Mouse (Mus musculus): Measurements from ENCODE around the gene Fabp6. TPM values are rescaled to one million over a fixed set of nuclear protein-coding genes. Genes with fewer than 3 reads are reported as not detected.

The Fabp6 gene
- polyA plus RNA-seq (2021): 0.27 TPM

DNA sequence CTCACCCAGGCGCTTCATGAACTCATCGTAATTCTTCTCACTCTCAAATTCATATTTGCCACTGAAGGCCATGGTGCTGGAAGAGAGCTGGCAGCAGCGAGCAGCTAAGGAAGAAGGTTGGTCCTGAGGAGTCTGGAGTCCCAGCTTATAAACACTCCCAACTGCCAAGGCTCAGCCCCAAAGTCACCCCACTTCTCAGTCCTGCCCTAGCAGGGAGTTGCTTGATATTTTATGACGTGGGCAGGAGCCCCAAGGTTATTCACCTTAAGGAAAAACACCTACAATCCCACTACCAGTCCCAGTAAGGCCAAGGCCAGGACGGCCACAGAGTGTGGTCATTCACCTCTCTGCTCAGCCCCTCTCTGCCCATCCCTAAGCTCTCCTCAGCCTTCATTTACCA lies at the start of gene Fabp6:
Gene Fabp6 (minus strand): TSS at position 101 of the 400 bp plus-strand sequence.
- ChIA-PET POLR2A (no interaction called here), CTCF (no interaction called here)
- in situ Hi-C loops (cut with MboI; ENCODE audit: low pct_unique_long_range_greater_than_20kb): no loop called here
- DNase-seq (ENCODE audit: low read depth, low spot score) (no peak), ATAC-seq (no peak)
- no peaks in the 10 kb centered on the region for H3K27me3 ChIP-seq
- no peak for TF ChIP-seq CTCF (IDR thresholded peaks at IDR 0.05)

DNA sequence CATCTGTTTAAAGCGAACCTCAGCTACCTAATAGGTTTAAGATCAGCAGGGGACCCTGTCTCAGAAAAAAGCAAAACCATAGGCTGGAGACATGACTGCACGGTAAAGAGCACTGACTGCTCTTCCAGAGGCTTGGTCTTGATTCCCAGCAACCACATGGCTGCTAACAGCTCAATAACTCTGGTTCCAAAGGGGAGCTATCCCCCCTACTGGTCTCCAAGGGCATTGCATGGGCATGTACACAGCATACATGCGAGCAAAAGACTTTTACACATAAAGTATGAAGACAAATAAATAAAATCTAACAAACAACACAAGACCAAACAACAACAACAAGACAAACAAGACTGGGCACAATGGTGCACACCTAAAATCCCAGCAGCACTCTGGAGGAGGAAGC lies 43.9 kb upstream of the Fabp6 start:
- in situ Hi-C loops (cut with MboI; ENCODE audit: low pct_unique_long_range_greater_than_20kb): no loop called here
- no peak for ATAC-seq
- no peaks in the 10 kb centered on the region for H3K27me3 ChIP-seq
- no peak for DNase-seq (ENCODE audit: low read depth, low spot score)
- CTCF ChIA-PET: no interaction called here
- TF ChIP-seq CTCF (IDR thresholded peaks at IDR 0.05): no peak
- POLR2A ChIA-PET: no interaction called here

DNA sequence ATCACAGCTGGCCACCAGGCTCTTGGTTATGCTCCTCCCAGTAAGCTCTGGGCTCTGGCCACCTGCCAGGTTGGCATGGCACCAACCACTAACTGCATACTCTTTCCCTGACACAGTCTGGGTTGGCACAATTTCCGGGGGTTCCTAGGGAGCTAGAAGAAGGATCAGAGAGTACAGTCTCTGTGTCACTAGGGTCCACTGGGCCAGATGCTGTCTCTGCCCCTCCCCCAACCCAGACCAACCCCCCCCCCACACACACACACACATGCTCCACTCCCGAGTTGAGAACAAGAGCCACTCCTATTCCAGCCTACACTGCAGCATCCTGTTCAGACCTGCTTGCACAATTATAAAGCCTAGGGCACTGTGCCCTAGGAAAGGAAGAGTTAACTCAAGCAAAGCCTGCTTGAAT lies 41.8 kb upstream of the Fabp6 start:
- TF ChIP-seq CTCF (IDR thresholded peaks at IDR 0.05): no peak
- in situ Hi-C loops (cut with MboI; ENCODE audit: low pct_unique_long_range_greater_than_20kb): no loop called here
- ChIA-PET CTCF (no interaction called here), POLR2A (interaction anchor here (1.1 kb wide), 1 partner anchor 39 kb away, joined by 3 read pairs; the partner anchor contains the start of gene Pwwp2a)
- peak; percentile 98 for ATAC-seq
- H3K27me3 ChIP-seq: no peaks in the 10 kb centered on the region
- DNase-seq (ENCODE audit: low read depth, low spot score): peak; percentile 96

DNA sequence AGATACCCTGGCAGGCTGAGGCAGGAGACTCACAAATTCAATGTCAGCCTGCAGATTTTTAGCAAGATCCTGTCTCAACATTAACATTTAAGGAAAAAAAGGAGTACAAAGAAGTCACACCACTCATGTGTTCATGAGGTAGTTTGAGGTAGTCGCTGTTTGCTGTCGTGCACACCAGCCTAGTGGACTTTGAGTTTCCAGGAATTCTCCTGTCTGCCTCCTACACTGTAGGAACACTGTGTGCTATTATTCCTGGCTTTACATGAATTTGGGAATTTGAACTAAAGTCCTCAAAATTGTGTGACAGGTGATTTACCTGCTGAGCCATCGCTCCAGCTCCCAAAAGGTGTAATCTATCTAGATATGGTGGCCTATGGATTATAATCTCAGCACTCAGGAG lies 37.1 kb upstream of the Fabp6 start:
- TF ChIP-seq CTCF (IDR thresholded peaks at IDR 0.05): no peak
- ChIA-PET POLR2A (no interaction called here), CTCF (no interaction called here)
- H3K27me3 ChIP-seq: no peaks in the 10 kb centered on the region
- in situ Hi-C loops (cut with MboI; ENCODE audit: low pct_unique_long_range_greater_than_20kb): no loop called here
- no peak for DNase-seq (ENCODE audit: low read depth, low spot score)
- no peak for ATAC-seq

DNA sequence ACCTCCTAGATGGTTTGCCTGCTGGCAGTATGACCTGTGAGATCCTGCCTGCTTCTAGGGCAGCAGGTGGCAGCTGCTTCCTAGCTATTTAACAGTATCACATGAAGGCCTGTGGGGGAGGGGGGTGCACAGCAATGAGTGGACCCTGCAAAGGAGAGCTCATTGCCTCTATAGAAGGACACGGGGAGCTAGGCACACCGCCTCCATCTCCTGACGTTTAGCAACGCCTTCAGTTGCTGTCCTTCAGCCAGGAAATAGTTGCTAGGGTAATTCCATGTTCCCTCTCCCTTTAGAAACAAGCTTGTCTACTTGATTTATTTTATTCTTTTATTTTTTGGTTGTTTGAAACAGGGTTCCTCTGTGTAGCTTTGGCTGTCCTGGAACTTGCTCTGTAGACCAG lies 35.4 kb upstream of the Fabp6 start:
- no peak for TF ChIP-seq CTCF (IDR thresholded peaks at IDR 0.05)
- no peaks in the 10 kb centered on the region for H3K27me3 ChIP-seq
- no peak for ATAC-seq
- ChIA-PET POLR2A (interaction anchor here (0.6 kb wide), 1 partner anchor 9 kb away, joined by 5 read pairs; no protein-coding TSS in a partner anchor), CTCF (interaction anchor here (0.9 to 1.2 kb wide), 2 partner anchors 9 to 19 kb away, joined by 3 to 4 read pairs; no protein-coding TSS in a partner anchor)
- DNase-seq (ENCODE audit: low read depth, low spot score): no peak
- in situ Hi-C loops (cut with MboI; ENCODE audit: low pct_unique_long_range_greater_than_20kb): no loop called here

DNA sequence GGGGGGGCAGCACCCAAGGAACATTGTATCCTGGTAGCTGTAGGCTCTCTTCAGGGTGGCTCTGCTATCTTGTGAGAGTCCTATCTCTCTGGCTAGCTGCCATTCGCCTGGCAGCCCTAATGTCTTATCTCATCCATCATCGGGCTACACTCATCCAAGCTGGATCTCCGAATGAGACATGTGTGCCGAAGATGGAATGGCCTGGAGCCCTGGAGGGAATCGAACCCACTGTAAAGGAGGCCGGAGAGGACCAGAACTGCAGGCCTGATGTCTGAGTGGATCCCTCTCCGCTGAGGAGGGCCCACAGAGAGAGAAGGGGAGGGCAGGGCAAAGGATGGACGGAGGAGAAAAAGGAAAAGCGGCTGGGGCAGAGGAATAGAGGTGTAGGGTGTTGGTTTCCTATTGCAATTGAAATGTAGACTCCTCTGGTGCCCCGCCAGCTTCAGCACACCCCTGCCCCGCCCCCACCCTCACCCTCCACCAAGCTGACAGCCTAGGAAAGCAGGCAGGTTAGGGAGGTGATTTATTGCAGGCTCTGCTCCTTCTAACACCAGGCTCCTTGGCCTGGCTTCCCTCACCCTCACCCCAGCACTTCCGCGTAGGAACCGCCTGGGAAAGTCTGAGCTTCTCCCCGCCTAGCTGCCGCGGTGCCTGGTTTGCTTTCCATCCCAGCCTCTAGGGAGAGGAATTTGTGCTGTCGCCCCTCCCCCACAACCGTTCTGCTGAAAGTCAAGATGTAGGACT lies 32.5 kb upstream of the Fabp6 start:
- DNase-seq (ENCODE audit: low read depth, low spot score) (no peak), ATAC-seq (no peak)
- CTCF ChIA-PET: no interaction called here
- POLR2A ChIA-PET: no interaction called here
- in situ Hi-C loops (cut with MboI; ENCODE audit: low pct_unique_long_range_greater_than_20kb): no loop called here
- TF ChIP-seq CTCF (IDR thresholded peaks at IDR 0.05): no peak
- H3K27me3 ChIP-seq: no peaks in the 10 kb centered on the region

DNA sequence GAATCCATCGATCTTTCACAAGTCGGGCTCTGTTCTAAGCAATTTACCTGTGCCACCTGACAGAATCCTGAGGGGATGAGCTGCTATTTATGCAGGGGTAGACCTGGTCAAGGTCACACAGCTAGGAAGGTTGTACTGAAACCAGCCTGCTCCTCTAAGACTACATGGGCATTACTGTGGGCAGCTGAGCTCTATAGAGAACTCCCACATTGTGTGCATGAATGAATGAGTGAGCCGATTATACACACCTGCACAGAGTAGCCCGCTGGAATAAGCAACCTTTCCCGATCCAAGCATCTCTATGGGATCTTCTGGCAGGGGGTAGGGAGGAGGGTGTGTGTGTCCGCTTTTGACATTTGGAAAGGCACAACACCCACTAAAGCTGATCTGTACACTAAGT lies 31.8 kb upstream of the Fabp6 start:
- DNase-seq (ENCODE audit: low read depth, low spot score): no peak
- in situ Hi-C loops (cut with MboI; ENCODE audit: low pct_unique_long_range_greater_than_20kb): no loop called here
- ATAC-seq: no peak
- TF ChIP-seq CTCF (IDR thresholded peaks at IDR 0.05): no peak
- H3K27me3 ChIP-seq: no peaks in the 10 kb centered on the region
- POLR2A ChIA-PET: no interaction called here
- CTCF ChIA-PET: no interaction called here

DNA sequence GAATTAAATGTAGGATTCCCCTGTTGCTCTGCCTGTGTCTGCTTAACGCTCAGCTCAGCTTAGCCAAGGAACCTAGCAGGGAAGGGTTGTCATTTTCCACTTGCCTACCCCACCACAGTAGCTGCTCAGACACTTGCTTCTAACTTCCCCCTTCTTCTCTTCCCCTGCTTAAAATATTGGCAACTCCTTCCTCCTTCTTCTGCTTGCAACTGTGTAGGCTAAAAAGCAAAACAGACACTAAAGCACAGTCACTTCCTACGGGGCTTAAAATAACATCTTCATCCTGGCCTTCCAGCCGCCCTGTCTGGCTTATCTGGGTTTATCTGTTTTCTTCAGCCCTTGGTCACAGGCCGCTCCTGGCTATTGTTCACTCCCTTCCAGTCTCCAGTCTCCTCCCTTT lies 31.2 kb upstream of the Fabp6 start:
- in situ Hi-C loops (cut with MboI; ENCODE audit: low pct_unique_long_range_greater_than_20kb): no loop called here
- ATAC-seq (no peak), DNase-seq (ENCODE audit: low read depth, low spot score) (no peak)
- CTCF ChIA-PET: no interaction called here
- no peaks in the 10 kb centered on the region for H3K27me3 ChIP-seq
- POLR2A ChIA-PET: no interaction called here
- TF ChIP-seq CTCF (IDR thresholded peaks at IDR 0.05): no peak

DNA sequence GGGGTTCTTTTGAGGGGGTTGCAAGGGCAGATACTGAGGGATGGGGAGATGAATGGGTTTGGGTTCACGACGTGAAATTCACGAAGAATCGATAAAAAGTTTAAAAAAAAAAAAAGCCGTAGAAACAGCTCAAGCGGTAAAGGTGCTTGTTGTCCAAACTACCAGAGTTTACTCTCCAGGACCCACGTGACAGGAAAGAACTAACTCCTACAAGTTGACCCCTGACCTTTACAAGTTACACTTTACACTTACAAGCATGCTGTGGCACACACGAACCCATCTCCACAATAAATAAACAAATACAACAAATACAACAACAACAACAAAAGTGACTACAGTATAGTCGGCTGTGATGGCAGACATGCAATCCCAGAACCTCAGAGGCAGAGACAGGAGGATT lies 30.3 kb upstream of the Fabp6 start:
- POLR2A ChIA-PET: no interaction called here
- no peaks in the 10 kb centered on the region for H3K27me3 ChIP-seq
- TF ChIP-seq CTCF (IDR thresholded peaks at IDR 0.05): no peak
- DNase-seq (ENCODE audit: low read depth, low spot score) (no peak), ATAC-seq (no peak)
- CTCF ChIA-PET: no interaction called here
- in situ Hi-C loops (cut with MboI; ENCODE audit: low pct_unique_long_range_greater_than_20kb): no loop called here

DNA sequence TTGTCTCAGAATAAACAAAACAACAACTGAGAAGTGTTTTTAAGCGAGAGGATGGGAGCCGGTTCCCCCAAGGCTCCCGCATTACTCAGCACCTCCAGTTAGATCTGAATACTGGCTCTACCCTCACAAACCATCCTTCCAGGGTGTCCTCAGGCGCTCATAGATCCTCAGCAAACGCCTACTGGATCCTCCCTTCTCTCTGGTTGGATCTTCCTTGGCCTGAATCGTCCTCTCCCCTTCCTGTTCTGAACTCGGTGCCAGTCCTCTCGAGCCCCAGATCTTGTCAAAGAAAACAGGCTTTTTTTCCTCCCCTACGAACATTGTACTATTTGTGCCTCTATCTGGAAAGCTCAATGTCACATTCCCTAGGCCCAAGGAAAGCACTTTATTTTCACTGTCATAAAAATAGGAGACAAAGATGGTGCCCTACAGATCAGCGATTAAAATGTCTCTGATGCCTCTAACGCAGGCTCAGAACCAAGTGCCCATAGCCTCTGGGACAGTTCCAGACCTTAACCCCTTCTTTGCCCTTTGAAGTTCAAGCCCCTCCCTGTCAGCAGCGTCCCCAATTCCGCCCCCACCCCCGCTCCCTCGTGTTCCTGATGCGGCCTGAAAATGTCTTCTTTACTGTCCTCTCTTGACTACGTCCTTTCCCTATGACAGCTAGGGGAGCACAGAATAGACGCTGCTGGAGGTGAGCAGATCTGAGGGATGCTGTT lies 25.7 kb upstream of the Fabp6 start:
- POLR2A ChIA-PET: no interaction called here
- no peak for TF ChIP-seq CTCF (IDR thresholded peaks at IDR 0.05)
- DNase-seq (ENCODE audit: low read depth, low spot score) (no peak), ATAC-seq (no peak)
- CTCF ChIA-PET: no interaction called here
- no peaks in the 10 kb centered on the region for H3K27me3 ChIP-seq
- in situ Hi-C loops (cut with MboI; ENCODE audit: low pct_unique_long_range_greater_than_20kb): no loop called here

DNA sequence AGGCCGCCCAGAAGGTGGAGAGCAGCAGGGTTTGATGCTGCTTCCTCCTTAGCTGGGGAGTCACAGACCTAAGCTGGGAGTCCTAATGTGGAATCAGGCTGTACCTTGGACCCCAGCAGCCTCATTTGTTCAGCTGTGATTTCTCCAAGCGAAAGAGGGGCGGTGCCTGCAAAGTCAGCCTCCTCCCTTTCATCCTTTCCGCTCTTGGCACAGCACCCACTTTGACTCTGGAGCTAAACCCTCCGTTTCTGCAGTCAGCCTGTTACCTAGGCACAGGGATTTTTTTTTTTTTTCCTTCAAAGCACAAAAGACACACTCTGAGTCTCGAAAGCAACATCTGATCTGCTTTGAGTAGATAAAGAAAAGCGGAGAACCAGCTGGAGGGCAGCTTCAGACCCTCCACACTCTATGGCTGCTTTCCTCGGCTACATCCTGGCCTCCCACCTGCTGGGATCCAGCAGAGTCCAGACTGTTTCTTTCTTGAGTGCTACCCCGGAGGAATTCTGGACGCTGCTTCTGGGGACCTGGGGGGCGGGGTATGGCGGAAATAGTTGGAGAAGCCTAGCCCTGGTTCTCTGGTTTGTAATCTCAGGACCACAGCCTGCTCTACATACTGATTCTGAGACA lies 25.1 kb upstream of the Fabp6 start:
- no peaks in the 10 kb centered on the region for H3K27me3 ChIP-seq
- ATAC-seq (no peak), DNase-seq (ENCODE audit: low read depth, low spot score) (no peak)
- in situ Hi-C loops (cut with MboI; ENCODE audit: low pct_unique_long_range_greater_than_20kb): no loop called here
- POLR2A ChIA-PET: no interaction called here
- CTCF ChIA-PET: no interaction called here
- TF ChIP-seq CTCF (IDR thresholded peaks at IDR 0.05): no peak

Data from Patski (cell line).